8 mouse cellular contexts compared by ENCODE assay signal in the genomic region with DNA sequence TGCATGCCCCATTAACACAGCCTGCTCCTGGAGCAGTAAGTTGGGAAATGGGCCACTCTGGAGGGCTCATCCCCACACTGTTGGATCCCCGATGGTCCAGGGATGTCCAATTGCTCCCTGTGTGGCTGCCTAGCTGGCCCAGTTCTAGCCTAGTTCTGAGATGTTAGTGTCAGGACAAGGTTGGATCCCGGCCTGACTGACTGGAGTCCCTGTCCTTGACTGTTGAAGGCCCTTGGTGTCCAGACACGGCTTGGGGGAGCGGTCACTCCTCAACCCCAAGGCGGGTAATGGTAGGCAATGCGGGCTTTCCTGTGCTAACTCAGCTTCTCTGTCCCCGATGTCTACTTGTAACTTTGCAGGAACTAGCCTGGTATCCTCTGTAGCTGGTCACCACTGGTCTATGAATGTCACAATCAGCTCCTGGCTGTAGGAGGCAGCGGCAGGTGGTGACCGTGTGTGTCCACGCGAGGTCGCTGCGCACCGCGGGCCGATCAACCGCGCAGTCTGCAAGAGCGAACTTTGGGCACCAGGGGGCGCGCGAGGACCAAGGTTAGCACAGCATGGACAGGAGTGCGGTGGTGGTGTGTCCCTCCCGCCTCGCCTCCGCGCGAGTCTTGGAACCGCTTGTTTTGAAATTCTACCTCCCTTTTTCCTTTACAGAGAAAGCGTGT. TPM values are rescaled to one million over a fixed set of nuclear protein-coding genes. Genes with fewer than 3 reads are reported as not detected.
DNase-seq lines count a peak whose midpoint lies in the region; ATAC-seq lines count a peak whose summit lies in the region.

No protein-coding gene starts in this region.

- H3K27me3 ChIP-seq in hindbrain, embryonic 13.5 days, result peaks cover 4% of the 10 kb centered on the region; the same call in 1 of the 2 replicates

- peak; percentile 93 for DNase-seq in NIH3T3 (ENCODE audit: low read depth)
- DNase-seq in cerebellum, postnatal 10 days, result peak; percentile 98 to 100
- DNase-seq in frontal cortex, postnatal 14 days (ENCODE audit: low spot score in 2 of 2), result peak; percentile 75 to 95
- peak; percentile 96 for DNase-seq in layer of hippocampus, postnatal 14 days (ENCODE audit: low spot score in 2 of 2)
- peak; percentile 93 for DNase-seq in lung, postnatal 10 days
- peak; percentile 95 for DNase-seq in ovary, postnatal 36 days (ENCODE audit: low spot score)
- peak; percentile 93 for DNase-seq in thymus, postnatal 14 days

- no peaks in the 10 kb centered on the region for H3K36me3 ChIP-seq in hindbrain, embryonic 13.5 days

- H3K4me3 ChIP-seq in hindbrain, embryonic 13.5 days, result peak overlapping the region; percentile 28

- no peak overlapping the region for H3K27ac ChIP-seq in hindbrain, embryonic 13.5 days

- no peaks in the 10 kb centered on the region for H3K9me3 ChIP-seq in hindbrain, embryonic 13.5 days

- 14% methylated on average over 30 of the region's 30 CpGs for WGBS in hindbrain, embryonic 13.5 days

- peak overlapping the region; percentile 57 for H3K4me2 ChIP-seq in hindbrain, embryonic 13.5 days

- H3K9ac ChIP-seq in hindbrain, embryonic 13.5 days, result peak overlapping the region; percentile 67

- peak; percentile 93 for ATAC-seq in hindbrain, embryonic 13.5 days (ENCODE audit: low FRiP score)

- H3K4me1 ChIP-seq in hindbrain, embryonic 13.5 days (replicated peaks), result peaks cover 6% of the 10 kb centered on the region

RNA-seq across cellular contexts. Expression of a gene that starts 40.7 kb away (rescaled TPM):
- 275 and 301 TPM in 2 replicates for polyA plus RNA-seq in hindbrain, embryonic 13.5 days (2015; fragmentation: Nextera tagmentation; extraction: Ambion mirVana)
- total RNA-seq in layer of hippocampus, postnatal 14 days (2021), result 100 to 1,000 TPM; 127 to 132 TPM
